Mouse (Mus musculus): ENCODE data around the gene Ube4a. TPM values are rescaled to one million over a fixed set of nuclear protein-coding genes. Genes with fewer than 3 reads are reported as not detected.
"Not testable (repeated sequence)": the region's sequence is repeated elsewhere in the genome, so short reads cannot be mapped to it uniquely, and the experiment has no call there.

Gene Ube4a
- total RNA-seq, 2 experiments from 2014 or later: 97.9 to 105 TPM

DNA sequence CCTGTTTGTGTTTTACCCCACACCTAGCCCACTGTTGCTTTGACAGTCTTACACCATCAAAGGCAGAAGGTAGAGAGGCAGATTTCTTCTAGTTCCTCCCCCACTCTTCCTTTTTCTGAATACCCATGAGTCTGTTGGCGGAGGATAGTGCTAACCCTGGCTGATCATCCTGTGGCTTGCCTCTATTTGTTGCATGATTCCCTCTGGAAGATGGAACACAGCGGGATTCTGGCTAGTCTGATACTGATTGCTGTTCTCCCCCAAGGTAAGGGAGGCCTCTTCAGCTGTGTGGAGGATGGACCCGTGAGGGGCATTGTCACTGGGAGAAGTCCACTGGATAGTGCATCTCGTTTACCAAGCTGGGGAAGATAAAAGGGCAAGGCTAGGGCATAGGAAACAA, 16.3 kb upstream of the Ube4a start, which contains the start of gene Cd3d:
Cd3d (plus strand) TSS at position 111 of the 400 bp plus-strand sequence.
- no peak for DNase-seq

- DNase-seq: no peak
Measured at GRCm38 (mm10) chr9:44981104-44981503, 15.7 kb upstream of the Ube4a start.

GRCm38 (mm10) chr9:44980242-44980641, 14.8 kb upstream of the Ube4a start, which contains the start of gene Cd3g:
TSS of gene Cd3g (minus strand) at chr9:44980431.
- no peak for DNase-seq

DNA sequence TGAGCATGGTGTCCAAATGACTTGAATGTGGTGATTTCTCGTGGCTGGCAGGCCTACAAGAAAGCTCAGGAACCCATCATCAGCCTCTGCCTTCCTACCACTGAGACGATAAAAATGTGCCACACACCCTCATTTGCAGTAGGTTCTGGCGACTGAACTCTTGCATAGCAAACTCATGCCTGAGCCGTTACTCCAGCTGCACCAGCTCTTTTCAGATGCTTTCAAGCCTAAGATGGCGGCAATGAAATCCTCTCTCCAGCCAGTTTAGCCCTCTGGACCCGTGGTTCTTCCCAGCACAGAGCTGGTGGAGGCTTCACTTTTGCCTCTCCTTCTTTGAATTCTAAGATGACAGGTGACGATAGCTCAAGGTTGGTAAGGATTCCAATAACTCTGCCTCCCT, 14.4 kb upstream of the Ube4a start:
- no peak for DNase-seq

DNA sequence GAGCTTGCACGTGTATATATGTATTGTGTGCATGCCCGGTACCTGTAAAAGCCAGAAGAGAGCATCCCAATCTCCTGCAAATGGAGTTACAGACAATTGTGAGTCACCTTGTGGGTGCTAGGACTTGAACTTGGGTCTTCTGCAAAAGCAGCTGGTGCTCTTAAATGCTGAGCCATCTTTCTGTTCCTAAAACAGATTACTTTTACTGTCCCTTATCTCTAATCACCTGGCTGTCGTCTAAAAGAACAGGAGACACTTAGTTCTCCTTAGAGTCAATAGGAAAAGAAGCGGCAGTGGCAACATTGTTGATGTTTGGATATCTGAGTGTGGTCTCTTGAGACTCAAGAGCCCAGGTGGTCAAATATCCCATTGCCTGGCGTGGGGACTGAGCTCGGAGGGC, 12.4 kb upstream of the Ube4a start:
- no peak for DNase-seq

DNA sequence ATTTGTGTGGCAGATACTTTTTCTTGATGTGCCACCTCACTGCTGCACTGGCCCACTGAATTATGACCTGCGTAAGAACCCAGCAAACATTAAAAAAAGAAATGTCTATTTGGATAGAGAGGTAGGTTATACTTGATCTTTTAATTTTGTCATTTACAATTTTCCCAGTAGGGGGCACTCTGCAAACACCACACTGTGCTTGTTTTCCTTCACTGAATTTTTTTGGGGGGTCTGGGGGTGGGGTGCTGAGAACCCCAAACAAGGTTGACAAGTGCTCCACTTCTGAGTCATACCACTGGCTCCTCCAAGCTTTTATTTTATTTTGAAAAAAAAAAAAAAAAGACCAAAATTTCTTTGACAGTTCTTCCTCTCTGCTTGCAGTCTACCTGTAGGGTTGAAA, 4.0 kb upstream of the Ube4a start:
- no peak for DNase-seq

DNA sequence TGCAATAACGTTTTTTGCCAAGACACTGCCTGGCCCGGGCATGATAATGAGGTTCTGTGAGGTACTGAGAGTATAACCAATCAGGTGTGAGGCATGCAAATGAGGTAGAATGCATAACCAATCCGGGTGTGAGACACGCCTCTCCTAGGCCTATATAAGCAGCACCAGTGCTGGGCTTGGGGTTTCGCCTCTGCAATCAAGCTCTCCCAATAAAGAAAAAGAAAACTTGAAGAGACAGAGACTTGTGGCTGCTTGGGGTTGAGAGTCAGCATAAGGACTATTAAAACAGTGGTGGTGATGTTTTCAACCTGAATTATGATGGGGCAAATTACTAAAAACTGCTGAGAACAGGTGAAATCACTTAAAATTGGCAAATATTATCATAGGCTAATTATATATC, 2.4 kb upstream of the Ube4a start:
- not testable (repeated sequence) for DNase-seq

DNA sequence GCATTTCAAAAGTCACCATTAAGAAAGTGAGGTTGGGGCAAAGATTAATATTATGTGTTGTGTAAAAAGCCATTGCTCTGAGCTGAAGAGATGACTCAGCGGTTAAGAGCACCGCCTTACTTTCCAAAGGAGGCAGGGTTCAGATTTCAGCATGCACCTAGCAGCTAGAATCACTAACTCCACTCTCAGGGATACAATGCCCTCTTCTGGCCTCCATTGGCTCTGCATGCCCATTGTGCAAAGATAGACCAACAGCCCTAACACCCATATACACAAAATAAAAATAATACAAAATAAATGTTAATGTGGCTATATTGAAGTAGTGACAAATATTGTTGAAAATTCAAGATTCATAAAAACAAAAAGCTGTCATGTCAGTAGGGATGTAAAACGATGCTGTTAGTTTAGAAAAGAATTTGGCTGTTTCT, 1.4 kb upstream of the Ube4a start:
- peak; percentile 80 to 85 for DNase-seq

DNA sequence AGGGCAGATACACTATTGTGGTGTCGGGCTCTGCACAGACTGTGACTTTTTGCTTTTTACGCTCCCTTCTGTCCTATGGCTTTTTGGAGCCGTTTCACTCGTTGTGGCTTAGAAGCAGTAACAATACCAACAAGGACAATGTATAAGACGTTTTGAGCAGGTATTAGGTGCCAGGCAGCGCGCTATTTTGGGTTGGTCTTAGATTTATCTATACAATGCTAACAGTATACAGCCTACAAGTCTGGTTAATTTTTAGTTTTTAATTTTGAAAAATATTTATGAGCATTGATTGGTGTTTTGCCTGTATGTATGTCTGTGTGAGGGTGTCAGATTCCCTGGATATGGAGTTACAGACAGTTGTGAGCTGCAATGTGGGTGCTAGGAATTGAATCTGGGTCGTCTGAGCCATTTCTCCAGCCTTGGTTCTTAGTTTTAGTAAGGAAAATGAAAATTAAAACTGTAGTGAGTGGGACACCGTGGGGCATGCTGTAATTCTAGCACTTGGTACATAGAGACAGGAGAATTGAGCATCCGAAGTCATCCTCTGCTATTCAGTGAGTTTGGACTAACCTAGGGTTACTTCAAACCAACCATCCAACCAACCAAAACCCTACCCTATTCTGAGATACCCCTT, 550 bp upstream of the Ube4a start:
- DNase-seq: no peak

DNA sequence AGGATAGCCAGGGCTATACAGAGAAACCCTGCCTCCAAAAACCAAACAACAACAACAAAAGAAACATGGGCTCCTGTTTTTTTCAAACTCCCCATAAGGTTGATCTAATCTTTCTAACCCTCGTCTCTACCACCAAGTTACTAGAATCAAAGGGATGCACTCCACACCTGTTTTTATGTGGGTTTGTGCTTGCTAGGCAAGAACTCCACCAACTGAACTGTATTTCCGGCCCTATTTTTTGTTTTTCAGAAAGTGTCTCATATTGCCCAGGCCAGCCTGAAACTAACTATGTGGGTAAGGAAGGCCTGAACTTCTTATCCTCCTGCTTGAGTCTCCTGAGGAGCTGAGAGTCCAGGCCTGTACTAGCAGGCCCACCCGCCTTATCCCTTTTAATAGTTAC, 11.0 kb downstream of the Ube4a start:
- no peak for DNase-seq

GRCm38 (mm10) chr9:44947836-44948235, 17.6 kb downstream of the Ube4a start:
- no peak for DNase-seq

- no peak for DNase-seq
Measured at GRCm38 (mm10) chr9:44946185-44946695, 19.2 kb downstream of the Ube4a start.

DNA sequence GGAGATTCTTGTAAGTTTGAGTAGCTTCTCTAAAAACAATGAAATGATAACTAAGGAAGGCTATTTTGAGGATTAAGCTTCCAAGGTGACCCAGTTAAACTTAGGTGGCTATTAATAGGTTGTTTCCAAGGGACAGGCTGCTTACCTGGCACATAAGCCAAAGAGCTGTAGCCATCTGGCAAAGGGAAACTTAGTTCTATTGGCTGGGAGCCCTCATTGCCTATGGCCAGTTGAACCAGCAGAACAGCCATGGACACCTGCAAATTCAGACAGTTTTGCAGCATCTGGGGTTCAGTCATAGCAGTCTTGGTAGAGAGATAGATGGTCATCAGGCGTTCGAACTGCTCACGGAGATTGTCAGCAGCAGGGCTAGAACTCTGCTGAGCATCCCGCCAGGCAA, 23.0 kb downstream of the Ube4a start:
- DNase-seq: no peak

DNA sequence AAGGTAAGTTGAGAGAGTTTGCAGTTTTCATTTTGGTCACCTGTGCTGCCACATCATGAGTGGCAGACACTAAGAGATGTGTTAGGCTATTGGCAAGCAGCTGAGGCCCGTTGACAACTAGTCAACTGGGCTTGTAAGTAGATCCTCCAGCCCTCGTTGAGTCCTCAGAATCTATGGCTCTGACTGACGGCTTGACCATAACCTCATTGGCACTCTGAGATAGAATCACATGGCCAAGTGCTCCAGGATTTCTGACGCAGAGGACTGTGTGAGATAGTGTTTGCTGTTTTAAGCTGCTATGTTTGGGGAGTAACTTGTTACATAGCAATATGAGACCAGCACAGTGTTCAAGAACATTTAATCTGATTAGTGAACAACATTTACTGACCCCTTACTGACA, 23.6 kb downstream of the Ube4a start:
- no peak for DNase-seq

DNA sequence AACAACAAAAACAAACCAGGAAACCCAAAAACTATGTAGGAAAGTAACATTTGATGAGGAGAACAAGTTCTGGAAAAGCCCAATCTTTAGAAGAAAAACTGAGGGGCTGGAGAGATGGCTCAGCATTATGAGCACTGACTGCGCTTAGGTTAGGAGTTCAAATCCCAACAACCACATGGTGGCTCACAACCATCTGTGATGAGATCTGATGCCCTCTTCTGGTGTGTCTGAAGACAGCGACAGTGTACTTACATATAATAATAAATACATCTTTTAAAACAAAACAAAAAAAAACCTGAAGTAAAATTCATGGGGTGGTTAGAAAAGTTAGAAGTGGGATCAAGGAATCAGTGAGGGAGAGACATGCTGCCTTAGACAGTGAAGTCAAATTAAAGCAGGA, 43.9 kb downstream of the Ube4a start:
- DNase-seq: no peak

DNA sequence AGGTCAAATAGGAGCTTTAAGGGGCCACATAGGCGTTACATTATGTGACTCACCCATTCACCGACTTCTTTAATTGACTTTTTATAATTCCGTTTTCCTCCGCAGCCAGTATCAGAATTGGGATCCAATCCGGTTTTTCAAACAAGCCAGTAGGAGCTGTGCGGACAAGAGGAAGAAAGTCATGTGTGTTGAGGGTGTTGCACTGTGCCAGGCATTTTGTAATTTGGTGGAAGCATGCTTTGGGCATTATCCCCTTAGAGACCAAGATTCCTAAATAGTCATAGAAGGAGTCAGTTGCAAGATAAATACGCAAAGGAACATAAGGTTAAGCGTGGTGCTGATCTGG, 44.3 kb downstream of the Ube4a start:
- peak; percentile 44 to 63 for DNase-seq

DNA sequence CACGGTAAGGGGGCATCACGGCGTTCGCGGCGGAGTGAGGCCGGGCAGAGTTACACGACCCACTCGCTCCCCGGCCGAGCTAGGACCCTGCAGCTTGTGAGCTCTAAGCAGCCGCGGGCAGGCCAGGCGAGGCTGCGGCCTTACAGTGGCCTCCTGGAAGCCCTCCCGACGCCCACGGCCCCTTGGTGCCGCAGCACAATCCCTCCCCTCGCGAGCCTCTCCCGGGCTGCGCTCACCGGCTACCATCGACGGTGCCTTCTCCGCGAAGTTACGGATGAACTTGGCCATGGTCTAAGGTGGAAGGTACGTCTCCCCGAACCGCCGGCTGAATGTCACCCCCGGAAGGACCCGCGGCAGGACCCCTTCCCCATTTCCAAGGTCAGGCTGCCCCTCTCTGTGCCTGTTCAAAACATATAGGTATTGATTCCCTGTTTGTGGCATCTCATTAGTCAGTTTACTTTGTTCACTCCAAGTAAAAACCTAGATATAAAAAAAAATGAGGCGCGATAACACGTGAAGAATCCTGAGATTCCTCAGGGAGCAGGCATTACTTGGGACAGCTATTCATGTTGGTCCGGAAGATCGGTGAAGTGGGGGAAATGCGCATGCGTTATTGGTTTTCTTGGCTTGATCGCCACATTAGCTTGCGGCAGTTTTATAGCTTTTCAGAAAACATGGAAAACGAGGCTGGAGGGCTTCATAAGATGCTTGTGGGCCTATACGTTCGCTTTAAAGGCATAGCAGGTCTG, 44.9 kb downstream of the Ube4a start, which contains the start of gene Atp5l:
Atp5l (minus strand) TSS at position 369 of the 749 bp plus-strand sequence.
- peak; percentile 81 to 87 for DNase-seq

DNA sequence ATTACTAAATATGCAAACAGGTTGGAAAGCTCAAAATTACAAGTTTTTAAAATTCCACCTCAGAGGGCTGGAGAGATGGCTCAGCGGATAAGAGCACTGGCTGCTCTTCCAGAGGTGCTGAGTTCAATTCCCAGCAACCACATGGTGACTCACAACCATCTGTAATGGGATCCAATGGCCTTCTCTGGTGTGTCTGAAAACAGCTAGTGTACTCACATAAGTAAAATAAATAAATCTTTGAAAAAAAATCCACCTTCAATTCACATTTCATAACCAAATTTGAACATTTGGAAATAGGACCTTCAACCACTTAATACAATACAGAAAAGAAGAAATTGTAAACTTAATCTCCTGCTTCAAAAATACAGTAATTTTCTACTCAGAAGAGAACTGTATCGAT, 45.8 kb downstream of the Ube4a start:
- no peak for DNase-seq

DNA sequence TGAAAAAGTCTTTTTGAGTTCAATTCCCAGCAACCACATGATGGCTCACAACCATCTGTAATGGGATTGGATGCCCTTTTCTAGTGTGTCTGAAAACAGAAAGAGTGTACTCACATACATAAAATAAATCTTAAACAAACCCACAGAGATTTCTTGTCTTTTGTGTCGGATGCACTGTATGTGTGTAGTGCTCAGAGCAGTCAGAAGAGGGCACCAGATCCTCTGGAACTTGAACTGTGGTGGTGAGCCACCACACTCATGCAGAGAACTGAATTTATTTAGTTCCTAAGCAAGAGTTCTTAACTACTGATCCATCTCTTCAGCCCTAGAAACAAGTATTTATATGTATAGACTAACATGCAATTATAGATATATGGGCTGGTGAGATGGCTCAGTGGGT, 49.2 kb downstream of the Ube4a start:
- peak; percentile 19 to 46 for DNase-seq

DNA sequence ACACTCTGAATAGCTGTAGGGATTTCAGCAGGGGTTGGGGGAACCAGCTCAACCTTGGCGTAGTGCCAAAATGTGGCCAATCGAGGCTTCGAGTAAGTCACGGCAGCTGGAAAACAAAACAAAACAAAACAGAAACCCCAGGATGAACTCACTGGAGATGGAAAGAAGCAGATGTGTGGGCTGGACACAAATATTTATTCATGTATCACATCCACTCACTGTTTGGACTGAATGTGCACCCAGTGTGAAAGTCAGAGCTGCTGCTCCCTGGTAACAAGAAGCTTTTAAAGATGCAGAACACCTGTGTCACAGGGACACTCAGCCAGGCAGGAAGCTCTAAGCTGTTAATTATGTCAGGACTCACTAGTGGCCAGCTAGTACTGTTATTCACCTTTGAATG, 50.7 kb downstream of the Ube4a start:
- DNase-seq: no peak

GRCm38 (mm10) chr9:44911365-44911764, 54.0 kb downstream of the Ube4a start:
- no peak for DNase-seq

DNA sequence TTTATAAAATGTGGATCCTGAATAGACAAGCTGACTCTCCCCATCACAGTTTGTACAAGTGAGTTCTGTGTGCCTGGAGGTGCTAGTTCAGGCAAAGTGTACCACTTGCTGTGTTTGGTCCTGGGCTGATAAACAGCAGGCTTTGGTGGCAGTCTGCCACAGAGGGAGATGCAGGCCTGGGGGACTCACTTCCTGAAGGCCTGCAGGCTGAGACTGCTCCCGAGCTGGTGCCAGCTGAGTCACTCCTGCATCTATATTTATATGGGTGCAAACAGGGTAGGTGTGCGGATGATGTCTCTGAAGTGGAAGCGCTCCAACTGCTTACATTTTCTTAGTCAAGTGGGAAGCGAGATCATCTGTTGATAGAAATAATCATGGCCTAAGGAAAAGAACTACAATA, 59.8 kb downstream of the Ube4a start:
- DNase-seq: peak; percentile 34 to 46

DNA sequence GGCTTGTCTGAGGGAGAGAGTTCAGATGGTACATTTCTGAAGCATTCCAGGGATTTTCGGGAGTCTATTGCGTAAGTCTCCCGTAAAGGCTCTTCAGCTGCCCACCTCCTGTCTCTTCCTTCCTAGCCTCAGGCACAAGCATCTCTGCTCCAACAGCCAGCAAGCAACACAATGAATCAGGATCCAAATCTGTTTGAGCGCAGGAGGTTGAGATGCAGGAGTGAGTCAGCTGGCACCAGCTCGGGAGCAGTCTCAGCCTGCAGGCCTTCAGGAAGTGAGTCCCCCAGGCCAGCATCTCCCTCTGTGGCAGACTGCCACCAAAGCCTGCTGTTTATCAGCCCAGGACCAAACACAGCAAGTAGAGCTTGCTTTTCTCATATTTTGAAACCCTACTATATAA, 60.4 kb downstream of the Ube4a start:
- peak; percentile 77 to 84 for DNase-seq

- DNase-seq: no peak
Measured at GRCm38 (mm10) chr9:44903856-44904255, 61.5 kb downstream of the Ube4a start.

All from adrenal gland, postnatal 36 days (tissue).